Mouse (Mus musculus) megakaryocyte, adult 5-6 weeks (primary cell): ENCODE measurements around the gene St3gal3. TPM values are rescaled to one million over a fixed set of nuclear protein-coding genes. Genes with fewer than 3 reads are reported as not detected.

ENCODE experiments used
- ATAC-seq: 2 replicates; pipeline ENCODE4 v1.8.0; 2016; ENCODE audit warnings: mild to moderate bottlenecking, inconsistent platforms; ENCODE audit not compliant: poor library complexity, severe bottlenecking
- total RNA-seq, 2 experiments: library from RNA; stranded (forward) in 1 of 2; stranded (reverse) in 1 of 2; fragments of 153-499, 151-499 nt in 1 of 2; fragments of 221-1000, 200-1000 nt in 1 of 2; gene quantifications; 2 replicates each; pipeline versions ENCODE4 v1.2.3 to v1.2.4; 2015 to 2017

Gene St3gal3
- total RNA-seq, 2 experiments from 2014 or later, result 6.6 to 7.3 TPM

DNA sequence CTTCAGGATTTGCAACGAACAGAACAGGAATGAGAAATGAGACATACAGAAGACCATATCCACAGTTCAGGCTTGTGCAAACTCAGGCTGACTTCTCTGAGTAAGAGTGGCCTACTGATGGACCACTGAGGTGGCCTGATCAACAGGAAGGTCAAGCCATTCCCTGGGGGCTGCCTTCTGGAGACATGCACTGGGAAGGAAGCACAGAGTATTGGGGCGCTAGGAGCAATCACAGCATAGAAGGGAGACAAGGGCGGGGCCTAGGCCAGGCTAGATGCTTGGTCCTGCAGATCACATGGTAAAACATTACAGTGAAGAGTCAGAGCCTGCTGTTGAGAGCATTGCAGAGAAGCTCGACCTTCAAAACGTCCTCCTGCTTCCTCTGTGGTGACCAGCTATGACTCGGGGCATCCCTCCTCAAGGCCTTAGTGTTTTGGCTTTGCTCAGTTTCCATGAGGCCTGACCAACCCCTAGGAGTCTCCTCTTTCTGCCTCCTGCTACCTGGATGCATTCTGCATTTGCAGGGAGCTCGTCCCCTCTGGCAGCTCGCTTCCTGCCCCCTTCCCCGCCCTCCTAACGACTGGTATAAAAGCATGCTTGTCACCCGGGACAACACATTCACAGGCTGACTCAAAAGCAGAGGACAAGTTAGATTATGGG lies 74.8 kb downstream of the St3gal3 start:
- ATAC-seq, result no peak

DNA sequence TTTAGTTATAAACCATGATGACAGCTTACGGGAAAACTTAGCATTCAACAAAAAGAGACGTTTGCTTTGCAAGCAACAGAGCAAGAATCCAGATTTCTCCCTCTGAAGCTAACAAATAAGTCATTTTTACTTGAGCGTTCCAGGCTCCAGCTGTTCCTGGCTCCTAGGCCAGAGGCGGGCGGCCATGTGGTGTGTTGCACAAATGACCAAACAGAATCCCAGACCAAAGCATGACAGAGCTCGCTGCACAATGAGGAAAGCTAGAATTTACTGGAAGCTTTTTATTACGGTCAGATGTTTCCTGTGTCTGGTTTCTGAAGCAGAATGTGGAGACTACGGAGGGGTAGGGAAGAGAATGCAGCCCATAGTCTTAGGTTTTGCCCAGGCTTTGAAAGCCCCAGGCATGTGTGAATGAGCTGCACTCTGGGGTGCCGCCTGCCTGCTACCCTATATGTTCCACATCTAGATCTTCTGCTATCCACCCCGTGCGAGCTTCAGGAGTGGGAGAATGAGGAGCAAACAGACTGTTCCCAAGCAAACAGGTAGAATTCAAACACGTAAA lies 76.5 kb downstream of the St3gal3 start:
- ATAC-seq, result no peak

DNA sequence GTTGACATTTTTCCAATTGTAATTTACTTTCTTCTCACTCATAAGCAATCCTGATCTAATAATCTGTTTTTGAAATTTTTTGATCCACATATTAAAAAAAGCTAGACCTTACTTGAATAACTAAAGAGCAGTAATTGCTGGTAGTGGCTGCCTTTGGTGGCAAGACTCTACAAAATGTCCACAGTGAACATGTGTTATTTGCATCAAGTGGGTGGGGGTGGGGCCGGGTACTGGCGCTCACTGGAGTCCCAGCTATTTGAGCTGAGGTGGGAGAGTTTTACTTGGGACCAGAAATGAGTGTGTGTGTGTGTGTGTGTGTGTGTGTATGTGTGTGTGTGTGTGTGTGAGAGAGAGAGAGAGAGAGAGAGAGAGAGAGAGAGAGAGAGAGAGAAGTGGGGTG lies 77.6 kb downstream of the St3gal3 start:
- ATAC-seq, result no peak

DNA sequence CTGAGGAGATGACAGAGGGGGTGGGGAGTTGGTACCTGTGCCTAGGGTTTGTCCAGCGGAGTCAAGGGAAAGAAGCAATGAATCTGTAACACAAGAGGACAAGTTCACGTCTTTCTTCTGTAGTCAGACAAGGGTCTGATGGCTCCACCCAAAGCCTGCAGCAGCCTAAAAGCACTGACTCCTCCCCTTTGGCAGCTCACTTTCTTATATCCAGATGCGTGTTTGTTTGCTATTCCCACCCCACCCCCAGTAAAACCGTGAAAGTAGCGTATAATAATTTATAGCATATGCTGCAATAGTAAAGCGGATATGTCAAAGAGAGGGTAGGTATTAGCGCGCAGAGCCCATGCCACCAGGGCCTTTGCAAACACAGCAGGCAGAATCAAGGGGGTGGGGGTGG lies 80.1 kb downstream of the St3gal3 start:
- ATAC-seq, result no peak

DNA sequence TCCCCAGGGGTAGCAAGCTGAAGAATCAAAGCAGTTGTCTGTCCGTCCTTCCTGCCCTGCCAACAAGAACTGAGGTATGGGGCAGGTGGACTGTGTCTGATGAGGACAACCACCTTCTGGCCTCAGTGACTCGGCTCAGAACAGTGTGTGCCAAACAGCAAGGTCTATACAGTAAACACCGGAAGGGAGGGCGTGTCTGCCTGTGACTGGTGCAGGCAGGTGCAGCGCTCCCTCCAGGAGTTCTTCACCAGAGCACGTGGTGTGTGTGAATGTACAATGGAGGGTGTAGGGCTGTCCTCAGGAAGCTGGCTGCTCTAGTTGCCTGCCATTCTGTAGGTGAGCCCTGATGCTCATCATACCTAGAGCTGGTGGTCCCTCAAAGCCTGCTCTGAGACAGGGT lies 80.8 kb downstream of the St3gal3 start:
- ATAC-seq, result no peak

DNA sequence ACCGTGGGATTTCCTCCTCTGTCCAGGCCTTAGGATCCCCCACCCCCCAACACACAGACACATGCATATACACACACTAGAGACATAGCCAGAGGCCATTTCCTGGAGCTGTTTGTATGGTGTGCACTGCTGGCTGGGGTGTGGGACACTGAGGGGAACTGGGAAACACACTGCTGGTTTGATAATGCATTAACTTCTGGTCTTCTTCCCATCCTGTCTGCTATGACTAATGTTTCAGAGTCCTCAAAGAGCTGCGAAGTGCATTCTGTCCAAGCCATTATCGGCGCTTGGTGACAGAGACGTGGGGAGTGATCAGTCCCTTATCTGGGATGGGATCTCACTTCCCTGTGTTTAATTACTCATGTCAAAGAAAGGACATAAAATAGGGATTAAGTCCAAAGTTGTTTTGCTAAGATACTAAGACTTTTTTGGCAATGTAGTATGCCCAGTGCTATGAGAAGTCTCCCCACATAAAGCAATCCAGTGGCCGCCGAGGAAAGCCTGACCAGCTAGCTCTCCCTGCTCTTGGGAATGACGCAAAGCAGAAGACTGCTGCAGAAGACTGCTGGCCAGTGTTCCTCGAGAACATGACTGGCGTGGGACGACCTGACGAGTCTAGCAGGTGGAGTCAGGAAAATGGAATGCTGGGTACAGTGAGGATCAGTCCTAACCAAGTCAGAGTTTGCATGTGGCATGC lies 85.0 kb downstream of the St3gal3 start:
- no peak for ATAC-seq

DNA sequence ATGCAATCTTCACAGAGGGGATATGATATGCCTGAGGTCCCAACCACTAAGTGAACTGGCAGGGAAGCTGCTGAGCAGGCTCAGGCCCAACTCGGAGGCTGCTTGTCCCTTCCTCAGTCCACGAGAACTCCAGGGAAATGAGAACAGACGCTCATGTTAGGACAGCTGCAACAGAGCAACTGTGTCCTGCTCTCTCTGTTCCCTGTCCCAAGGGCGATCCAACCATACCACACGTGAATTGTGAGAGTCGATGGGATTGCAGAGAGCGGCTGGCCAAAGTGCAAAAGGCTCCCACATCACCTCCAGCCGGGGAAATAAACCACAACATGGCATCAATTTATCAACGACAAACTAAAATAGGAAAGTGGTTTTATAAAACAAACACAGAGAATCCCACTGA lies 90.2 kb downstream of the St3gal3 start:
- no peak for ATAC-seq

DNA sequence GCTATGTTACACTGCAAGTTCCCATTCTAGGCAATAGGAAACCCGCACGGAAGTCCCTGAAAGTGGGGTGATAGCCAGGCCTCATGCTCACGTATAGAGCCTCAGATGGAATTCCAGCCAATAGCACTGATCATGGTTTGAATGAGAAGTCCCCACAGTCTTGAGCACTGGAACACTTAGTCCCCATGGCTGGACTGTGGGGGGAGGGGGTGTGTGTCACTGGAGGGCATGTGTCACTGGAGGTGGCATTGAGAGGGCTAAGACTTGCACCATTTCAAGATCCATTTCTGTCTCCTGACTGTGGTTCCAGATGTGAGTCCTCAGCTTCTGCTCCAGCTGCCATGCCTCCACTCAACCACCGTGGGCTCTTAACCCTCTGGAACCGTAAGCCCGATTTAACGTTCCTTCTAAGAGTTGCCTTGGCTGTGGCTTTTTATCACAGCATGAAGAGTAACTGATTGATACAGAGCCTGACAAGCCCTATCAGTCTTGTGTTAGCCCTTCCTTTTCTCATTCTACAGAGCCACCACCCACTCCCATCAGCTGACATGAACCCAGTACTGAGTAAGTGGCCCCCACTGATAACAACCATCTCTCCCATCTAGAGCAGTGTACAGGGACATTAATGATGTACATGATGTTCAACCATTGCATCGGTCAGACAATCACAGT lies 91.2 kb downstream of the St3gal3 start:
- no peak for ATAC-seq

DNA sequence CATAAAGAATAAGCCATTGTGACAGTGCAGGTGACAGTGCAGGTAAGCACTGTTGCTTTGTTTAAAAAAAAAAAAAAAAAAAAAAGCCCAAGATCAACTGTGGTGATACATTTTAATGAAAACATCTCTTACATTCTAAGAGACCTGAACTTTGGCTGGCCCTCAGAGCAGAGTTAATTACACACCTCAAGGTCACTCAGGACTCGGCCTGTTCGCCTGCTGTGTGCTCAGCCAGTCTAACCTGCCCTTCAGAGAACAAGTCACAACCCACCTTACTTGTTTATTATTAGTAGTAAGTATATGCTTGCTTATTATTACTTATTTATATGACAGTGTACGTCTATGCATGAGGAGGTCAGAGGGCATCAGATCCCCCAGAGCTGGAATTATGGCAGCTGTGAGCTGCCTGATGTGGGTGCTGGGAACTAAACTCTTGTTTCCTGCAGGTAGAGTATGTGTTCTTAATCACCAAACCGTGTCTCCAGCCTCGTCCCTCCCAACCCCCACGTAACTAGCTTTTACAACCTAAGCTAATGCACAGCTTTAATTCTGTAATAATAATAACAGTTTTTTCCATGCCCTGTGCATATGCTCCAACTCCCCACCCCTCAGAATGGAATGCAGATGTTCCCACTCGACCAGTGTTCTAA lies 91.9 kb downstream of the St3gal3 start:
- no peak for ATAC-seq

DNA sequence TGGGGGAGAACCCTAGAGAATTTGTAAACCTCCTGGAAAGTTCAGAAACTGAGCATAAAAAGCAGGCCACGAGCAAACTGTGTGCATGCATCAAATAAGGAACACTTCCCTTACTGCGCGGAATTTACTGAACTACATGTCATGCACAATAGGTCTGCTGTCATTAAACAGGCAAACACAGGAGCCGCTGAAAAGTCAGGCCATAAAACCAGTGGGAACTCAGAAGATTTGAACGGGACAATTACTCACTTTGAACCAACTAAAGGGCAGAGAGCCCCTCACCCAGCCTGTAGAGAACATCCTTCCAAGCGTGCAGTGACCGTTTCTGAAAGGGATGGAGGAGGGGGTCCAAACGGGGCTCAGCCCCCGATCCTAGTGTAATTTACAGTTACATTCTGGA lies 93.6 kb downstream of the St3gal3 start:
- no peak for ATAC-seq

DNA sequence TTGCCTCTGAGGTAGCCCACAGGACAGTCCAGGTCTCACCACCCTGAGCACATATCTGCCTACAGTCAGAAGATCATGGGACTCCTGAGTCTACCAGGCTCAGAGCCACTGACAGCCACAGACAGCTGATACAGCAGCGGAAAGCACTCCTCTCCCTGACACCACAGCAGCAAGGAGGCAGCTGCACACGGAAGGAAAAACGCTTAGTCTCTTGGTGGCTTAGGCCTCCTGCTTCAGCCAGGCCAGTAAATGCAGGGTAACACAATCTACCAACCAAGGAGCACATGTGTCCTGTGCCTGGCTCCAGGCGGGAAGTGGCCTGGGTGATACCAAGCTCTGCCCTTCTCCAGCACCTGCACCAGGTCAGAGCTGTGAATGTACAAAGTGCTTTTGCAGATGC lies 94.1 kb downstream of the St3gal3 start:
- ATAC-seq, result no peak

DNA sequence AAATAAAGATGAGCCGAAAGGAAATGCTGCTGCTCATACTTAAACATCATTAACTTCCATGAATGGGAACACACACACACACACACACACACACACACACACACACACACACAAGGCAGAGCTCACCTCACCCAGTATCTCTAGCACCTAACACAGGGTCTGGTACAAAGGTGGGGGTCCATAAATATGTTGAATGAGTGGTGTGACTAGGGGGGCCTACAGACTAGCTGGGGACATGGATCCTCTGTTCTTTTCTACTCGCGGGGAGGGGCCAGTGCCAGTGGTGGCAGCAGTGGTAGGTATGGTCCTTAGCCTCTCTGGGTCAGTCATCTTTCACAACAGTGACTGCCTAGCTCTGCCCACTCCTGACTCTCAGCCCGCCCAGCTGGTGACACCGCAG lies 94.8 kb downstream of the St3gal3 start:
- ATAC-seq, result no peak

DNA sequence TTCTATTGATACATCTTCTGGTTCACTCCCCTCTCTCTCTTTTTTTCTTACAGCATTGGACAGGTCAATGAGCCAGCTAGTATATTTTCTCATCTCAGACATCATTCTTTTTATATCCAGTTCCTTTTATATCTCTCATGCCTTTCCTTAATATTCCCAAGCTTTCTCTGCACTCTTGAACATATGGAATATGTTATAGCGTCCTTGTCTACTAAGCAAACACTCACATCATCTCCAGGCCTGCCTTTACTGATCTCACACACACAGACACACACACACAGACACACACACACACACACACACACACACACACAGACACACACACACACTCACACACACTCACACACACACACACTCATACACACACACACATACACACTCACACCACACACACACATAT lies 96.7 kb downstream of the St3gal3 start:
- ATAC-seq, result no peak

DNA sequence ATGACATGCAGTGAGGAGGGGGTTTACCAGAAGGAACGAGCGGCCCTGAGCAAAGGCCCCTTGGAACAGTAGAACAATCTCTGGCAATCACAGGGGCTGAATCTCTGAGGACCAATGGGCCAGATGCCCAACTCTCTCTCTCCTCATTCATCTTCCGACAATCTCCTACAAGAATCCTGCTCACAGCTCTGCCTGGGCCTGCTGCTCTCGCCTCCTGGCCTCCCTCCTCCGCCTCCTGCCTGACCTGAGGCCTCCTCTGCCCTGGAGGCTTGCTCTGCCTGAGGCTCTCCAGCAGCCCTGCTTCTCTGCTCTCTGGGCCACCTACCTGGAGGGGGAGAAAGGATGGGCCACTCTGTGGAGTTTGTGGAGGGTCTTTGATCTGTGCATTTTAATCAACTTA lies 97.3 kb downstream of the St3gal3 start:
- ATAC-seq, result no peak

DNA sequence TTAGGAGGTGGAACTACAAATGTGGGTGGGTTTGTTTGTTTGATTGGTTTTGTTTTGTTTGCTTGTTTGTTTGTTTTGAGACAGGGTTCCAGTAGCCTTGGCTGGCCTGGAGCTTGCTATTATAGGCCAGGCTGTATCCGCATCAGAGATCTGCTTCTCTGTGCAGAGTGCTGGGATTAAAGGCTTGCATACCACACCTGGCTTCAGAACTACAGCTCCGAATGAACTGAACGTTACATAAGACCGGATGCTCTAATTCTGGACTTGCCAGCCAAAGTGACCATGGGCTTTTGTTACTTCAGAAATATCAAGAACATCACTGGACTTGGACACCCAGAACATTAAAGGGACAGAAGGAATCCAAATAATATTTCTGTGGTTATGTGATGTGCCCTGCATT lies 98.2 kb downstream of the St3gal3 start:
- ATAC-seq, result no peak

DNA sequence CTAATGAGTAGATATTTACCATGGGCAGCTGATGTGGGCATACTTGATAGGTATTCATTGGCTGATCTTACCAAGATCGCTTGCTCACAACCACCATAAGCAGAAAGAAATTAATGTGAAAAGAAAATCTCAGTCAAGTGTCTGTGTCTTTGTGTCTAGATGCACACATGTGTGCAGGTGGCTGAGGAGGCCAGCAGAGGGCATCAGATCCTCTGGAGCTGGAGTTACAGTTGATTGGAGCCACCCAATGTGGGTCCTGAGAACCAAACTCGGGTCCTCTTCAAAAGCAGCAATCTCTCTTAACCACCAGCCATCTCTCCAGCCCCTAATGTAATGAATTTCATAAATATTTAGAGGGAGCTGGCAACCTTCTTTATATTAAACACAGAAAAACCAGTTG lies 99.6 kb downstream of the St3gal3 start:
- ATAC-seq, result no peak

DNA sequence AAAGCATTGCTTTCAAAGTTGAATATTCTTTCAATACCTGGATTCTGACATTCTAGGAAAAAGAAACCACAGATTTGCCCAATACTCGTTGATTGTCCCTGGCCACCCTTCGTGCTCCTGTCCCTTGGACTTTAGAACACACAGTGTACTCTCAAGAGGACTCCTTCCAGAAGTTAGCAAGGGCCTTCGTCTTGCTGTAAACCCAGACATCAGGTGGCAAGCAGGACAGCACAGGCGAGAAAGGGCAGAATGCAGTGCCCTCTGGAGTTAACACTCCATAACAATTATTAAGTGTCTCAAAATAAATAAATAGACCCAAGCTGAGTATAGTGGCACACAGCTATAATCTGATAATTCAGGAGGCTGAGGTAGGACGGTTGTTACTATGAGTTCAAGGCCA lies 101.7 kb downstream of the St3gal3 start:
- no peak for ATAC-seq

DNA sequence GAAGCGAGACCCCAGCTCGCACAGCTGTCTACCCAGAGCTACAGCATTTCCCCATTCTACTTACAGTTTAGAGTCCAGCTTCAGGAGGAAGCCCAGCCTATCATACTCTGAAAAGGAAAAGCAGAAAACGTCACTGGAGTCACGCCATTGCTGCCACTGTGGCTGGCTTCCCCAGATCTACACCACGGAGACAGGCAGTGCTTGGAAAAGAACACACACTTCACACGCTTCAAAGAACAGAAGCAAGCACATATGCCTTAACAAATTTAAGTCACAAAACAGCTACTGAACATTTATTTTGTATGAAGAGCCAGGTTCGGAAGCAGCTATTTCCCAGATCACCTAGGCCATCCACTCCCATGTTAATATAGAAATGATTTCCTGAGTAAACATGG lies 102.9 kb downstream of the St3gal3 start:
- ATAC-seq, result no peak

DNA sequence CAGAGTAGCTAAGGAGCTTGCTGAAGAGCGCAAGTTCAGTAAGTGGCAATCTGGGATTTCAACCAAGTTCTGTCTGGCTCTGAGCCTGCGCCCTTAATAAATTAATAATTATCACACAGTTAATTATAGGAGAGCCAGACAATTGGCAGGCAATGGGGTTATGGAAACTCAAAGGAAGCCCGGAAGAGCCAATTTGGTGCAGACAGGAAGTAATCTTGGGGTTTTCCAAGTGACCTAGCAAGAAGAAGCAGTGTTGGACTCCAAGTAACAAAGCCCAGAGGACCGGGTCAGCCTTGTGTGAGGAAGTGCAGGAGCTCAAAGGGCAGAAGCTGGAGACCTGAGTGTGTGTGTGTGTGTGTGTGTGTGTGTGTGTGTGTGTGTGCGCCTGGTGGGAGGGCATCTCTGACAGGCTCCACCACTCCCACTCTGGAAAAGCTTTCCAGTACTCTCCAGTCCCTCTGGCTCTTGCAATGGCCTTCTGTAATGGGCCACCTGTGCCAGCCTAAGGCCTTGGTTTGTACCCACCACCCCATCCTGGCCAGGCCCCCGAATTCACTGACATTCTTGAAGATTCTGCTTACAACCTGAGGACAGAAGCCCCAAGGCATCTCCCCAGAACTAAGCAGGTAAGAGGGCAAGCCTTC lies 103.5 kb downstream of the St3gal3 start:
- no peak for ATAC-seq

DNA sequence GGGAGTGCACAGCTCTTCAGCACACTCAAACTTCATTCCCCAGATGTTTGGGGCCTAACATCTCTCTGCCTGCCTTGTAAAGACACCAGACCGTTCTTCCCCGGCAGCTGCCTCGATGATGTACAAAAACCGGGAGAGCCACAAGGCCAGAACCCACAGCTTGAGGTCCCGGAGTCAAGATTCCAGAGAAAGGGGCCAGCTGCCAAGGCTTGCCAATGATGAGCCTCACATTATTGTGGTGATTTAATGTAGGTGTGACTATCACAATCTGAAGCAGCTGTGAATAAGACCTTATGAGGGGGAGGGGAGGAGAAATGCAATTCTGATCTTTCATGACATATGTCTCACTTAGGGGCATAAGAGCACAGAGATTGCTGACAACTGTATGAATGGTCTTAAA lies 104.4 kb downstream of the St3gal3 start:
- ATAC-seq, result no peak

DNA sequence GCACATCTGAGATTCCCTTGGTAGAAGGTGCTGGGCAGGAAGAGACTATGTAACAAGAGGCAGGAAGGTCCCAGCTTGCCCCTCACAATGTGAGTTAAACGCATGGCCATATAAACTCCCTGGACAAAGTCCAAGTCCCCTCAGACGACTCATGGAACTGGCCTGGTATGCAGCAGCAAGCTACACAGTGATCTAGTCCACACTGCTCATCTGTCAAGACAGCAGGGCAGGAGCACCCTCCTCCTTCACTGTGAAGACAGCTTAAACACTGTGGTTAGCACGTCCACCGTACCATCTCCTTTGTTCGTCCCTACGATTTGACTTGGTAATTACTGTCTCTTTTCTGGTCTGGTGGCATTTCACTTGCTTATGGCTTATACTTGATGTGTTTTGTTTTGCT lies 104.8 kb downstream of the St3gal3 start:
- ATAC-seq, result no peak
